Mouse (Mus musculus) lung, embryonic 14.5 days (tissue): ENCODE measurements around the gene Pcdh18. TPM values are rescaled to one million over a fixed set of nuclear protein-coding genes. Genes with fewer than 3 reads are reported as not detected.

Experiments used
- ATAC-seq: fragments of 200-750 bp; cut with Nextera tagmentation; 2 replicates; pipeline ENCODE4 v1.8.0; 2017; ENCODE audit warnings: mild to moderate bottlenecking, moderate TSS enrichment, moderate library complexity; ENCODE audit not compliant: insufficient read depth
- DNase-seq: peaks from one replicate; pipeline ENCODE4 v3.0.0-alpha.2; 2015
- H3K27ac ChIP-seq: fragments of 300-500 bp; sonication (generic); 2 replicates; pipeline ENCODE4 v1.5.1; 2014; ENCODE audit warnings: low read depth, mild to moderate bottlenecking, moderate library complexity
- H3K27me3 ChIP-seq: fragments of 300-500 bp; sonication (generic); 2 replicates; pipeline ENCODE4 v1.6.1; 2014; ENCODE audit warnings: low read length, control low read depth; ENCODE audit not compliant: insufficient read depth
- H3K36me3 ChIP-seq: fragments of 300-500 bp; sonication (generic); 2 replicates; pipeline ENCODE4 v1.6.1; 2014; ENCODE audit warnings: control low read depth; ENCODE audit not compliant: insufficient read depth
- H3K4me1 ChIP-seq: fragments of 300-500 bp; sonication (generic); 2 replicates; pipeline ENCODE4 v1.6.1; 2014; ENCODE audit warnings: antibody characterized with exemption, control low read depth; ENCODE audit not compliant: insufficient read depth
- H3K4me2 ChIP-seq: fragments of 300-500 bp; sonication (generic); 2 replicates; pipeline ENCODE4 v1.6.1; 2014; ENCODE audit warnings: mild to moderate bottlenecking
- H3K4me3 ChIP-seq: fragments of 300-500 bp; sonication (generic); 2 replicates; pipeline ENCODE4 v1.5.1; 2014; ENCODE audit warnings: low read depth, low read length
- H3K9ac ChIP-seq: fragments of 300-500 bp; sonication (generic); 2 replicates; pipeline ENCODE4 v1.6.1; 2014
- H3K9me3 ChIP-seq: fragments of 300-500 bp; sonication (generic); 2 replicates; pipeline ENCODE4 v1.6.1; 2016; ENCODE audit warnings: low read depth, low read length, control low read depth
- CTCF ChIP-seq: IDR thresholded peaks from 2 replicates; pipeline ENCODE4 v1.5.1; 2016; ENCODE audit warnings: antibody characterized with exemption, low read depth
- WGBS: fragments of 180-500 bp; shearing (Covaris S2); extraction: QIAGEN DNeasy Blood & Tissue Kit; methylation state at CpG from one replicate; pipeline ENCODE4 v1.1.7; 2014; 5-methylcytosine and 5-hydroxymethylcytosine counted together
- polyA plus RNA-seq: library from polyadenylated mRNA; unstranded; fragments of >200 nt; fragmentation: Nextera tagmentation; extraction: Ambion mirVana; gene quantifications from 2 replicates; pipeline ENCODE4 v1.2.1, GENCODE M21; 2014

Pcdh18 gene
- polyA plus RNA-seq, 1 experiment from 2014 or later = 77.1 TPM

GRCm38 (mm10) chr3:49761971-49762370, 4.8 kb upstream of the Pcdh18 start:
- H3K27ac ChIP-seq = no peak overlapping the region
- H3K4me1 ChIP-seq = no peaks in the 10 kb centered on the region
- no peak for DNase-seq
- no peak for ATAC-seq
- H3K27me3 ChIP-seq = no peaks in the 10 kb centered on the region
- no peak overlapping the region for H3K4me3 ChIP-seq
- H3K36me3 ChIP-seq = no peaks in the 10 kb centered on the region
- TF ChIP-seq CTCF = no peak
- no peak overlapping the region for H3K4me2 ChIP-seq
- H3K9me3 ChIP-seq = no peaks in the 10 kb centered on the region
- no peak overlapping the region for H3K9ac ChIP-seq

- Histone ChIP-seq H3K4me1 (no peaks in the 10 kb centered on the region), H3K27ac (peak overlapping the region; percentile 99), H3K27me3 (no peaks in the 10 kb centered on the region), H3K36me3 (peaks cover 24% of the 10 kb centered on the region), H3K9me3 (no peaks in the 10 kb centered on the region), H3K4me3 (peak overlapping the region; percentile 66), H3K4me2 (peak overlapping the region; percentile 66), H3K9ac (peak overlapping the region; percentile 91)
- ATAC-seq (no peak), DNase-seq (peak; percentile 81)
- under 1% methylated on average over 6 of the region's 6 CpGs for WGBS
- TF ChIP-seq CTCF = no peak
Observed at GRCm38 (mm10) chr3:49757626-49758019, 498 bp upstream of the Pcdh18 start.

- Histone ChIP-seq H3K9ac (peak overlapping the region; percentile 91), H3K27ac (peak overlapping the region; percentile 99), H3K36me3 (peaks cover 38% of the 10 kb centered on the region), H3K27me3 (no peaks in the 10 kb centered on the region), H3K4me3 (peak overlapping the region; percentile 66), H3K9me3 (no peaks in the 10 kb centered on the region), H3K4me2 (peak overlapping the region; percentile 66), H3K4me1 (no peaks in the 10 kb centered on the region)
- TF ChIP-seq CTCF = peak; percentile 40
- DNase-seq (peak; percentile 83), ATAC-seq (no peak)
- WGBS = under 1% methylated on average over 36 of the region's 36 CpGs
Observed at GRCm38 (mm10) chr3:49755986-49756845, 909 bp downstream of the Pcdh18 start.

GRCm38 (mm10) chr3:49752766-49753165, 4.4 kb downstream of the Pcdh18 start:
- ATAC-seq (no peak), DNase-seq (no peak)
- TF ChIP-seq CTCF = no peak
- H3K4me3 ChIP-seq = peak overlapping the region; percentile 66
- H3K9me3 ChIP-seq = no peaks in the 10 kb centered on the region
- peak overlapping the region; percentile 66 for H3K4me2 ChIP-seq
- H3K9ac ChIP-seq = peak overlapping the region; percentile 91; the same call in 1 of the 2 replicates
- no peaks in the 10 kb centered on the region for H3K4me1 ChIP-seq
- no peaks in the 10 kb centered on the region for H3K27me3 ChIP-seq
- H3K27ac ChIP-seq = no peak overlapping the region; the same call in 1 of the 2 replicates
- WGBS = 55% methylated on average over 4 of the region's 4 CpGs
- H3K36me3 ChIP-seq = peaks cover 71% of the 10 kb centered on the region

GRCm38 (mm10) chr3:49749491-49750284, 7.4 kb downstream of the Pcdh18 start:
- H3K4me3 ChIP-seq = no peak overlapping the region
- peaks cover 94% of the 10 kb centered on the region for H3K36me3 ChIP-seq
- no peak overlapping the region for H3K27ac ChIP-seq
- 59% methylated on average over 8 of the region's 8 CpGs for WGBS
- H3K9ac ChIP-seq = no peak overlapping the region
- no peaks in the 10 kb centered on the region for H3K9me3 ChIP-seq
- no peak for DNase-seq
- no peak overlapping the region for H3K4me2 ChIP-seq
- no peak for TF ChIP-seq CTCF
- no peak for ATAC-seq
- H3K27me3 ChIP-seq = no peaks in the 10 kb centered on the region
- no peaks in the 10 kb centered on the region for H3K4me1 ChIP-seq

- Histone ChIP-seq H3K27ac (no peak overlapping the region), H3K4me1 (no peaks in the 10 kb centered on the region), H3K4me3 (no peak overlapping the region), H3K27me3 (no peaks in the 10 kb centered on the region), H3K36me3 (peaks cover 92% of the 10 kb centered on the region), H3K9ac (no peak overlapping the region), H3K4me2 (no peak overlapping the region), H3K9me3 (no peaks in the 10 kb centered on the region)
- 79% methylated on average over 1 of the region's 1 CpGs for WGBS
- DNase-seq = no peak
- TF ChIP-seq CTCF = no peak
- no peak for ATAC-seq
Observed at GRCm38 (mm10) chr3:49748054-49748453, 9.1 kb downstream of the Pcdh18 start.

GRCm38 (mm10) chr3:49739061-49739460, 18.1 kb downstream of the Pcdh18 start:
- Histone ChIP-seq H3K27ac (no peak overlapping the region), H3K9me3 (no peaks in the 10 kb centered on the region), H3K9ac (no peak overlapping the region), H3K4me3 (no peak overlapping the region), H3K4me2 (no peak overlapping the region), H3K36me3 (peaks cover 8% of the 10 kb centered on the region), H3K4me1 (no peaks in the 10 kb centered on the region), H3K27me3 (no peaks in the 10 kb centered on the region)
- no peak for TF ChIP-seq CTCF
- no peak for ATAC-seq
- 55% methylated on average over 2 of the region's 2 CpGs for WGBS
- no peak for DNase-seq
